Mouse (Mus musculus) embryo, embryonic 11.5 days (tissue): ENCODE results near the gene Cdh4.
A peak's percentile ranks its signal among the peaks of the same experiment; 100 is the strongest.

Experiments
- DNase-seq: peaks from one replicate; pipeline ENCODE4 v3.0.0-alpha.2; 2012; ENCODE audit warnings: low read depth, low spot score

Gene Cdh4

DNA sequence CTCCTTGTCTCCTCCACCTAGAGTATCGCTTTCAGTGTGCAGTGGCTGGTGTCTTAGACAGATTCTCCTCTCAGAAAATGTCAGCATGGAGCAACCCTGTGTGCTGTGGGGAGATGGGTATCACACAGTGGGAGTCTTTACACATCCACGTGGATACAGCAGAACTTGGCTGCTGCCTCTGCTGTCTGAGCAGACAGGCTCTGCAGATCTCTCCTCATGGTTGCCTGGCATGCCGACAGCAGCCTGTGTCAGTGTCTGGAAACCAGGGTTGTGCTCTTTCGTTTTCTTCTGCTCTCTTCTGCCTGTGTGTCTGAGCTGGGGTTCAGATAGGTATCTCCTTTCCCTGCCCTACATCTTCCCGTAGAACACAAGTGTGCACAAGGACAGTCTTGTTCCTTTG lies 237.6 kb downstream of the Cdh4 start:
- DNase-seq, result no peak

GRCm38 (mm10) chr2:179681386-179681785 lies 239.2 kb downstream of the Cdh4 start:
- DNase-seq, result no peak

DNA sequence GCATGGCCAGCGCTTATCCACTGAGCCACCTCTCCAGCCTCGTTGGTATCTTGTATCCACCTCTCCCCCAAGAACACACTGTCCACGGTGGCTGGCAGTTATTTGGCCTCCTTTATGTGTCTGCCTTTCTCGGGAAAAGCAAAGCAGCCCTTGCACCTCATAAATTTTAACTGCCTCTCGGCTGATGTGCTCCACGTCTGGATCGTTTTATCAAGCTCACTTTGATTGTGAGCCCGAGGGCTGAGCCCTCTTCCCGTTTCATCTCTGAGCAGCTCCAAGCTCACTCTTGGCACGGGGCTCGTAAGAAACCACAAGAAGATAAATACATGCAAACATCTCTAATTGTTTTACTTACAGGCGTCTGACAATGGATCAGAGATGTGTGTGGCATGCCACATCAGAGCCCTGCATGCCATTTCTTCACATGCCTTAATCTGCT lies 245.0 kb downstream of the Cdh4 start:
- peak; percentile 34 for DNase-seq

GRCm38 (mm10) chr2:179688976-179689375 lies 246.7 kb downstream of the Cdh4 start:
- DNase-seq, result no peak

DNA sequence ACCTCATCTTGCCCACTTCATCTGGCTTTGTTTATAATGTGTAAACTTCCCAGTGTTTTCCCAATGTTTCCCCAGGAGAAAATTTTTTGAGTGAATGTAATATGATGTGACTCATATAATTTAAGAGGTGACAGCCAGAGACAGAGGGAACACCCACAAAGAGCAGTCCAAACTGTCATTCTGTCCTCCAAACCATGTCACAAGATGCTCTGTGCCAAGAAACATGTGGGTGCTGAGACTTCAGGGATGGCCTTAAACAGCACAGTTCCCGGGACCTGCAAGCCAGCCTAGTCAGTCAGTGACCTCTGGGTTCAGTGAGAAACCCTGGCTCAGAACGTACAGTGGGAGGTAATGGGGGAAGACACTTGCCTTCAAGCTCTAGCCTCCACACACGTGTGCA lies 247.5 kb downstream of the Cdh4 start:
- DNase-seq, result no peak

GRCm38 (mm10) chr2:179690571-179690970 lies 248.3 kb downstream of the Cdh4 start:
- no peak for DNase-seq

DNA sequence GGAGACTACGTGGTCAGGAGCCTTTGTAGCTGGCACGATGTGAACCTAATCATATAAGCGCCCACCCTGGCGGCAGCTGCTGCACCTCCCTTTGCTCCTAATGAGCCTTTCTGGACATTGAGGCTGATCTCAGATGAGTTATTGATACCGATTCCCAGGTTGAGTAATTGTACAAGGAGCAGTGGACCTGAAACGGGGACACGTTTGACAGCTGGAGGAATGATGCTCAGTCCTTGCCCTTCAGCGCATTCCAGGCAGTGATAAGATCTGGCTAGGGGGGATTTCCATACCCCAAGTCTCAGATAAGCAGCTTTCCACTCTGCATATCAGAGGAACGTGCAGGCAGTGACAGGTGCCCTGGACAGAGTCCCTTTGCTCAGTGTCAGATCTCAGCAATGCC lies 252.7 kb downstream of the Cdh4 start:
- DNase-seq, result no peak

- DNase-seq, result no peak
Observed at GRCm38 (mm10) chr2:179697601-179698000, 255.4 kb downstream of the Cdh4 start.

GRCm38 (mm10) chr2:179698196-179698985 lies 256.2 kb downstream of the Cdh4 start:
- DNase-seq, result peak; percentile 42

DNA sequence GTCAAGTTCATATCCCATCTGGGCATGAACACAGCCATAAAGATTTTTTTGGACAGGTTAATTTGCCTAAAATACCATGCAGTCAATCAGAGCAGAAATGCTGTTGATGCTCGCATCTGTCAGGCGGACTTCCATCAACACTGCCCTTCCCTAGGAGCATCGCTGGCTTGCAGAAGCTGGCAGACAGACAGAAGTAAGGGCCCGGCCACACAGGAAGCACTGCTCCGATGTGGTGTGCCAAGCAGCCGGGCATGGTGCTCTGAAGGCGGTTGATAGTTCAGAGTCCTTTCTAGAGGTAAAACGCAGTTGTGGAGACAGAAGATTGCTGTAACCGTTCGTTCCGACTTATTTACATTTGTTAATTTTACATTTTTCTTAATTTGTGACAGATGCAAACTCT lies 262.8 kb downstream of the Cdh4 start:
- DNase-seq, result no peak

GRCm38 (mm10) chr2:179705461-179705860 lies 263.2 kb downstream of the Cdh4 start:
- no peak for DNase-seq

GRCm38 (mm10) chr2:179706616-179707015 lies 264.4 kb downstream of the Cdh4 start:
- no peak for DNase-seq

DNA sequence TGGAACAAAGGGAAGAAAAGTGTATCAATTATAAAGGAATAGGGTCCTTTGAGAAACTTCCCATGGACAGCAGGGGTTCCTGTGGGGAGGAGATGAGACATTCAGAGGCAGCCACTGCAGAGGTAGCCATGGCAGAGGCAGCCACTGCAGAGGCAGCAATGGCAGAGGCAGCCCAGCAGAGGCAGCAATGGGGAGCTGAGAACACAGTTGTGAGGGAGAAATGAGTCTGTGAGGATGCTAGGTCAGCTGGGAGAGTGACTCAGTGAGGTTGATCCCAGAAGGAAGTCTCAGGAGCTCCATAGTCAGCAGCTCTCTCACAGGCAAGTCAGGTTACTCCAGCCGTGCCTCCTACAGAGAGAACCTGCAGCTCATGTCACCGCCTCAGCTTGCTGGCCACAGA lies 266.9 kb downstream of the Cdh4 start:
- no peak for DNase-seq

- DNase-seq, result no peak
Observed at GRCm38 (mm10) chr2:179712690-179713089, 270.5 kb downstream of the Cdh4 start.

DNA sequence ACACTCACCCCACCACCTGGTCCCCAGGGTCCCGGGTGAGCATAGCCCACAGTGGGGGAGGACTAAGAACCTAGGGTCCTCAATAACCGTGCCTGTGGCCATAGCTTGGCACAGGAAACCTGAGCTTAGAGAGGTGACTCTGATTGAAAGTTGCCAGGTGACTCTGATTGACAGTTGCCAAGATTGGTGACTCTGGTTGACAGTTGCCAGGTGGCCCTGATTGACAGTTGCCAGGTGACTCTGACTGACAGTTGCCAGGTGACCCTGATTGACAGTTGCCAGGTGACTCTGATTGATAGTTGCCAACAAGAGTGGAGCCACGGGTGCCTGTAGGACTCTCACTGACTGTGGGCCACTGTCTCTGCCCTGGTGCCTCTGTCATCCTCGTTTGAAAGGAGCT lies 271.1 kb downstream of the Cdh4 start:
- no peak for DNase-seq

DNA sequence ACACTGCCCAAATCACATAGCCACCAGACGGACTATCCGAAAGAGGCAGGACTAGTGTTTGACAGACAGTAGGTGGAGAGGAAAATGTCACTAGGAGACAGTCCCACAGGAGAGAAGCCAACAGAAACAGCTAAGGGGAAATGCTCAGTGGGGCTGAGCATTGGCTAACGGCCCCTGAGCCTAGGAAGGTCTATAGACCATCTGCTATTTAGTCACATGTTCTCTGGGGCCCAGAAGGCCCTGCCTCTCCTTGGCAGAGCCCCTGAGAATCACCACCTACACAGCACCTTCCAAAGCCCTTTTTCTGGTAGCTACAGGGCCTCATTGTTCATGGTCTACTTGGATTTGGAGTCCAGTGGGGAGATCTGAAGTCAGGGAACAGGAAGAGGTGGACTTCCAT lies 271.9 kb downstream of the Cdh4 start:
- DNase-seq, result no peak

- DNase-seq, result no peak
Observed at GRCm38 (mm10) chr2:179715375-179715774, 273.1 kb downstream of the Cdh4 start.

GRCm38 (mm10) chr2:179720366-179720765 lies 278.1 kb downstream of the Cdh4 start:
- DNase-seq, result no peak

GRCm38 (mm10) chr2:179721534-179722516 lies 279.6 kb downstream of the Cdh4 start:
- no peak for DNase-seq

- DNase-seq, result no peak
Observed at GRCm38 (mm10) chr2:179722776-179723386, 280.6 kb downstream of the Cdh4 start.

DNA sequence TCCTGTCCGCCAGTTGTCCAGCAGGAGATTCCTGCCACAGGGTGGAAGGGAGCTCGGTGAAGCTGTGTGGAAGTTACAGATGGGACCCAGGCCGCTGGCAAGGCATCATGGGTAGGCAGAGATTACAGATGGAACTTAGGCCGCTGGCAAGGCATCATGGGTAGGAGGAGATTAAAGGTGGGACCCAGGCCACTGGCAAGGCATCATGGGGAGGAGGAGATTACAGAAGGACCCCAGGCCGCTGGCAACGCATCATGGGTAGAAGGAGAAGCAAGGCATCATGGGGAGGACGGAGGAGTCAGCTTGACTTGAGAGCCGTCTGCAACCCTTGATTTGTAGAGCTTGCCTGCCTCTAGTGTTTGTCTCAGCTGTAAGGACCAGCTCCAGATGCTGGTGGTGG lies 281.2 kb downstream of the Cdh4 start:
- DNase-seq, result no peak

DNA sequence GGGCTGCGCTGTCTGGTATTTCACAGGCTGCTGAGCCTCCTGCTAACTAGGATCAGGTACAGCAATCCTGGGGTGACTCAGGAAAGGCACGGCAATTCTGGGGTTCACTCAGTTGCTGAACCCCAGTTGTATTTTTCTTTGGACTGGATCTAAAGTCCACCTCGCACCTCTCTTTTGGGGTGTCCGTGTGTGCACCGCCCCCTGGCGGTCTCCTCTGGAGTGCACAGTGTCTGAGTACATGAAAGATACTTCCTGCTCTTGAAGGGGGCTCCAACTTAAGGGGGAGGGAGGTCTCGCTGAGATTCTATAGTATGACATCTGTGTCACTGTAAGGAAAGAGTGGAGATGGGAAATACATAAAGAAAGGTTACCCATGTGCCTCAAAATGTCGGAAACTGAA lies 286.8 kb downstream of the Cdh4 start:
- no peak for DNase-seq
